Mouse (Mus musculus) heart, embryonic 14.5 days (tissue): ENCODE results near the gene Wdtc1. TPM values are rescaled to one million over a fixed set of nuclear protein-coding genes. Genes with fewer than 3 reads are reported as not detected.

Experiments used
- ATAC-seq: fragments of 200-750 bp; cut with Nextera tagmentation; 2 replicates; pipeline ENCODE4 v1.8.0; 2017; ENCODE audit warnings: low read depth, moderate TSS enrichment; ENCODE audit not compliant: insufficient number of reproducible peaks, insufficient read depth, low FRiP score
- H3K27ac ChIP-seq, 2 experiments: fragments of 200-500 bp in 1 of 2; fragments of 300-500 bp in 1 of 2; sonication (generic) in 1 of 2; replicated peaks in 1 of 2; 2 replicates each; pipeline ENCODE4 v1.5.1; 2012 to 2014; ENCODE audit warnings: low read depth in 2 of 2, low read length in 2 of 2, control low read depth in 1 of 2, mild to moderate bottlenecking in 1 of 2, mixed read lengths in 1 of 2; ENCODE audit not compliant: control insufficient read depth in 1 of 2, insufficient read depth in 1 of 2
- H3K27me3 ChIP-seq: fragments of 300-500 bp; sonication (generic); 2 replicates; pipeline ENCODE4 v1.6.1; 2014; ENCODE audit warnings: mild to moderate bottlenecking, low read length, control low read depth; ENCODE audit not compliant: control insufficient read depth, insufficient read depth
- H3K36me3 ChIP-seq: fragments of 300-500 bp; sonication (generic); 2 replicates; pipeline ENCODE4 v1.6.1; 2014; ENCODE audit warnings: mild to moderate bottlenecking, control low read depth, low read length, mixed read lengths; ENCODE audit not compliant: control insufficient read depth, insufficient read depth
- H3K4me1 ChIP-seq, 2 experiments: fragments of 200-500 bp in 1 of 2; fragments of 300-500 bp in 1 of 2; sonication (generic) in 1 of 2; 2 replicates each; pipeline ENCODE4 v1.6.1; 2012 to 2014; ENCODE audit warnings: low read length in 2 of 2, control low read depth in 1 of 2, mixed read lengths in 1 of 2; ENCODE audit not compliant: control insufficient read depth in 2 of 2, insufficient read depth in 2 of 2
- H3K4me2 ChIP-seq: fragments of 300-500 bp; sonication (generic); 2 replicates; pipeline ENCODE4 v1.6.1; 2014; ENCODE audit warnings: mild to moderate bottlenecking, low read length
- H3K4me3 ChIP-seq, 2 experiments: fragments of 200-500 bp in 1 of 2; fragments of 300-500 bp in 1 of 2; sonication (generic) in 1 of 2; 2 replicates each; pipeline ENCODE4 v1.5.1; 2012 to 2014; ENCODE audit warnings: low read length in 2 of 2, mild to moderate bottlenecking in 2 of 2, control low read depth in 1 of 2, low read depth in 1 of 2, moderate library complexity in 1 of 2; ENCODE audit not compliant: control insufficient read depth in 1 of 2, insufficient read depth in 1 of 2
- H3K9ac ChIP-seq: fragments of 300-500 bp; sonication (generic); 2 replicates; pipeline ENCODE4 v1.6.1; 2014; ENCODE audit warnings: mild to moderate bottlenecking, low read length
- H3K9me3 ChIP-seq: fragments of 300-500 bp; sonication (generic); 2 replicates; pipeline ENCODE4 v1.6.1; 2016; ENCODE audit warnings: low read length, control low read depth; ENCODE audit not compliant: control insufficient read depth
- WGBS: fragments of 180-500 bp; shearing (Covaris S2); extraction: QIAGEN DNeasy Blood & Tissue Kit; methylation state at CpG from one replicate; pipeline ENCODE4 v1.1.7; 2014; 5-methylcytosine and 5-hydroxymethylcytosine counted together
- polyA plus RNA-seq: library from polyadenylated mRNA; unstranded; fragments of >200 nt; fragmentation: Nextera tagmentation; extraction: Ambion mirVana; gene quantifications from 2 replicates; pipeline ENCODE4 v1.2.1, GENCODE M21; 2014

Wdtc1 gene
- polyA plus RNA-seq, 1 experiment from 2014 or later: 17.3 TPM

- no peak overlapping the region for H3K4me2 ChIP-seq
- no peak overlapping the region for H3K4me3 ChIP-seq
- no peak for ATAC-seq
- no peaks in the 10 kb centered on the region for H3K9me3 ChIP-seq
- WGBS: 88% methylated on average over 1 of the region's 1 CpGs
- H3K27ac ChIP-seq: no peak overlapping the region
- H3K36me3 ChIP-seq: peaks cover 31% of the 10 kb centered on the region
- H3K4me1 ChIP-seq: peaks cover 0 to 4% of the 10 kb centered on the region in 2 experiments; a peak in 2 of 4 replicates
- no peaks in the 10 kb centered on the region for H3K27me3 ChIP-seq
- H3K9ac ChIP-seq: peak overlapping the region; percentile 11; the same call in 1 of the 2 replicates
These were observed 62.0 kb downstream of the Wdtc1 start for GRCm38 (mm10) chr4:133291255-133291654.

- WGBS: 64% methylated on average over 4 of the region's 4 CpGs
- no peak for ATAC-seq
- Histone ChIP-seq H3K4me1 (peaks cover 14 to 15% of the 10 kb centered on the region in 2 experiments), H3K9me3 (no peaks in the 10 kb centered on the region), H3K27ac (no peak overlapping the region), H3K4me2 (no peak overlapping the region), H3K27me3 (no peaks in the 10 kb centered on the region), H3K9ac (no peak overlapping the region), H3K4me3 (no peak overlapping the region), H3K36me3 (no peaks in the 10 kb centered on the region)
These were observed 66.7 kb downstream of the Wdtc1 start for GRCm38 (mm10) chr4:133286476-133287077.

- 29% methylated on average over 5 of the region's 5 CpGs for WGBS
- no peaks in the 10 kb centered on the region for H3K36me3 ChIP-seq
- H3K27ac ChIP-seq: no peak overlapping the region
- H3K9me3 ChIP-seq: no peaks in the 10 kb centered on the region
- H3K4me2 ChIP-seq: no peak overlapping the region
- no peak overlapping the region for H3K9ac ChIP-seq
- H3K27me3 ChIP-seq: no peaks in the 10 kb centered on the region
- peaks cover 14 to 18% of the 10 kb centered on the region in 2 experiments for H3K4me1 ChIP-seq
- no peak overlapping the region for H3K4me3 ChIP-seq
- no peak for ATAC-seq
These were observed 67.3 kb downstream of the Wdtc1 start for GRCm38 (mm10) chr4:133285950-133286349.

- no peaks in the 10 kb centered on the region for H3K27me3 ChIP-seq
- ATAC-seq: no peak
- H3K4me3 ChIP-seq: no peak overlapping the region
- H3K9me3 ChIP-seq: no peaks in the 10 kb centered on the region
- no peaks in the 10 kb centered on the region for H3K36me3 ChIP-seq
- H3K27ac ChIP-seq: no peak overlapping the region
- no peak overlapping the region for H3K9ac ChIP-seq
- peaks cover 14 to 18% of the 10 kb centered on the region in 2 experiments for H3K4me1 ChIP-seq
- 71% methylated on average over 3 of the region's 3 CpGs for WGBS
- no peak overlapping the region for H3K4me2 ChIP-seq
These were observed 68.0 kb downstream of the Wdtc1 start for GRCm38 (mm10) chr4:133285299-133285698.

GRCm38 (mm10) chr4:133282656-133283055 is 70.6 kb downstream of the Wdtc1 start:
- H3K4me1 ChIP-seq: peaks cover 16 to 18% of the 10 kb centered on the region in 2 experiments
- no peaks in the 10 kb centered on the region for H3K36me3 ChIP-seq
- H3K9ac ChIP-seq: no peak overlapping the region
- no peak overlapping the region for H3K4me3 ChIP-seq
- peak overlapping the region; percentile 1; the same call in 1 of the 2 replicates for H3K4me2 ChIP-seq
- 22% methylated on average over 4 of the region's 4 CpGs for WGBS
- no peaks in the 10 kb centered on the region for H3K27me3 ChIP-seq
- ATAC-seq: no peak
- H3K9me3 ChIP-seq: no peaks in the 10 kb centered on the region
- H3K27ac ChIP-seq: 0 out of 4 replicates have a peak overlapping the region, but pooled peaks have one; percentile 43 to 55

- peaks cover 16 to 18% of the 10 kb centered on the region in 2 experiments for H3K4me1 ChIP-seq
These were observed 71.3 kb downstream of the Wdtc1 start for GRCm38 (mm10) chr4:133281951-133282481.

GRCm38 (mm10) chr4:133281513-133281912 is 71.8 kb downstream of the Wdtc1 start:
- H3K4me1 ChIP-seq: peaks cover 16 to 23% of the 10 kb centered on the region in 2 experiments
- no peaks in the 10 kb centered on the region for H3K36me3 ChIP-seq
- 19% methylated on average over 7 of the region's 7 CpGs for WGBS
- 0 out of 2 replicates have a peak overlapping the region, but pooled peaks have one; percentile 1 for H3K4me2 ChIP-seq
- H3K27ac ChIP-seq: peak overlapping the region; percentile 55 to 75
- no peak for ATAC-seq
- no peaks in the 10 kb centered on the region for H3K9me3 ChIP-seq
- H3K27me3 ChIP-seq: no peaks in the 10 kb centered on the region
- no peak overlapping the region for H3K9ac ChIP-seq
- no peak overlapping the region for H3K4me3 ChIP-seq

More at GRCm38 (mm10) chr4:133281951-133282481, 71.3 kb downstream of the Wdtc1 start:
- Histone ChIP-seq H3K9me3 (no peaks in the 10 kb centered on the region), H3K27ac (peak overlapping the region; percentile 55 to 75), H3K36me3 (no peaks in the 10 kb centered on the region), H3K9ac (peak overlapping the region; percentile 31; the same call in 1 of the 2 replicates), H3K4me3 (no peak overlapping the region), H3K27me3 (no peaks in the 10 kb centered on the region), H3K4me2 (peak overlapping the region; percentile 1; the same call in 1 of the 2 replicates)
- ATAC-seq: no peak
- WGBS: 23% methylated on average over 5 of the region's 5 CpGs
